Mouse (Mus musculus) intestine, embryonic 15.5 days (tissue): ENCODE data around the gene Tesmin. TPM values are rescaled to one million over a fixed set of nuclear protein-coding genes. Genes with fewer than 3 reads are reported as not detected.

Experiments used
- polyA plus RNA-seq: library from polyadenylated mRNA; unstranded; fragments of >200 nt; fragmentation: Nextera tagmentation; extraction: Ambion mirVana; gene quantifications from 2 replicates; pipeline ENCODE4 v1.2.1, GENCODE M21; 2015

Gene Tesmin
- polyA plus RNA-seq, 1 experiment from 2014 or later, result 0.24 TPM

Other genes starting within 250 kb of the Tesmin start
- 127 and 138 TPM in 2 replicates for gene Mrpl21, start 106.0 kb upstream of the Tesmin start, polyA plus RNA-seq
- 7.7 and 8.8 TPM in 2 replicates for gene Ighmbp2, start 105.8 kb upstream of the Tesmin start, polyA plus RNA-seq
- 30.8 and 31.8 TPM in 2 replicates for gene Cpt1a, start 66.5 kb upstream of the Tesmin start, polyA plus RNA-seq
- gene Gal, start 25.7 kb downstream of the Tesmin start, polyA plus RNA-seq, result 15.6 and 16.4 TPM in 2 replicates
- 46.9 and 51.1 TPM in 2 replicates for gene Ppp6r3, start 186.9 kb downstream of the Tesmin start, polyA plus RNA-seq